Mouse (Mus musculus): ENCODE data around the gene Dnajc17. TPM values are rescaled to one million over a fixed set of nuclear protein-coding genes. Genes with fewer than 3 reads are reported as not detected.

The Dnajc17 gene
- total and polyA plus RNA-seq, 2 experiments from 2014 or later, result 7.1 to 20.3 TPM

GRCm38 (mm10) chr2:119156681-119157572 lies 51.7 kb downstream of the Dnajc17 start, which contains the start of gene Rmdn3:
Rmdn3 (minus strand) TSS chr2:119157034.
- H3K36me3 ChIP-seq (ENCODE audit: insufficient read depth, low read length), result peaks cover 15% of the 10 kb centered on the region
- WGBS, result under 1% methylated on average over 51 of the region's 57 CpGs
- peak; percentile 42 for TF ChIP-seq CTCF (IDR thresholded peaks at IDR 0.05; ENCODE audit: low read depth)

GRCm38 (mm10) chr2:119156081-119156680 lies 52.4 kb downstream of the Dnajc17 start:
- Histone ChIP-seq H3K4me3 (ENCODE audit: low read length) (peak overlapping the region; percentile 99), H3K9me3 (ENCODE audit: low read length) (no peaks in the 10 kb centered on the region), H3K27ac (peak overlapping the region; percentile 83), H3K27me3 (ENCODE audit: insufficient read depth, low read length) (no peaks in the 10 kb centered on the region), H3K4me2 (ENCODE audit: low read depth, low read length) (peak overlapping the region; percentile 96), H3K36me3 (ENCODE audit: insufficient read depth, low read length) (peaks cover 22% of the 10 kb centered on the region), H3K4me1 (ENCODE audit: insufficient read depth, low read length) (0 out of 2 replicates have a peak, but pooled peaks cover 5% of the 10 kb centered on the region), H3K9ac (replicated peaks; ENCODE audit: low read length) (peak overlapping the region; percentile 91)
- DNase-seq (ENCODE audit: low spot score) (peak; percentile 12), ATAC-seq (no peak; the same call in 1 of the 2 replicates)
- 7% methylated on average over 34 of the region's 34 CpGs for WGBS
- no peak for TF ChIP-seq CTCF (IDR thresholded peaks at IDR 0.05; ENCODE audit: low read depth)

More at GRCm38 (mm10) chr2:119156681-119157572, 51.7 kb downstream of the Dnajc17 start, which contains the start of gene Rmdn3:
- ATAC-seq, result peak; percentile 94
- H3K9ac ChIP-seq (replicated peaks; ENCODE audit: low read length), result peak within 1 kb of the TSS; percentile 91
- H3K27me3 ChIP-seq (ENCODE audit: insufficient read depth, low read length), result no peaks in the 10 kb centered on the region
- peak within 1 kb of the TSS; percentile 96 for H3K4me2 ChIP-seq (ENCODE audit: low read depth, low read length)
- 0 out of 2 replicates have a peak, but pooled peaks cover 5% of the 10 kb centered on the region for H3K4me1 ChIP-seq (ENCODE audit: insufficient read depth, low read length)
- peak within 1 kb of the TSS; percentile 83 for H3K27ac ChIP-seq
- H3K9me3 ChIP-seq (ENCODE audit: low read length), result no peaks in the 10 kb centered on the region
- peak; percentile 98 for DNase-seq (ENCODE audit: low spot score)
- H3K4me3 ChIP-seq (ENCODE audit: low read length), result peak within 1 kb of the TSS; percentile 99

GRCm38 (mm10) chr2:119155388-119155787 lies 53.2 kb downstream of the Dnajc17 start:
- no peak overlapping the region for H3K27ac ChIP-seq
- H3K36me3 ChIP-seq (ENCODE audit: insufficient read depth, low read length), result peaks cover 27% of the 10 kb centered on the region
- 87% methylated on average over 9 of the region's 9 CpGs for WGBS
- H3K27me3 ChIP-seq (ENCODE audit: insufficient read depth, low read length), result no peaks in the 10 kb centered on the region
- no peak for TF ChIP-seq CTCF (IDR thresholded peaks at IDR 0.05; ENCODE audit: low read depth)
- no peaks in the 10 kb centered on the region for H3K9me3 ChIP-seq (ENCODE audit: low read length)
- H3K4me1 ChIP-seq (ENCODE audit: insufficient read depth, low read length), result 0 out of 2 replicates have a peak, but pooled peaks cover 5% of the 10 kb centered on the region
- H3K4me3 ChIP-seq (ENCODE audit: low read length), result no peak overlapping the region; the same call in 1 of the 2 replicates
- H3K9ac ChIP-seq (replicated peaks; ENCODE audit: low read length), result no peak overlapping the region
- DNase-seq (ENCODE audit: low spot score), result no peak
- ATAC-seq, result no peak
- peak overlapping the region; percentile 96 for H3K4me2 ChIP-seq (ENCODE audit: low read depth, low read length)

- H3K36me3 ChIP-seq (ENCODE audit: insufficient read depth, low read length), result peaks cover 33% of the 10 kb centered on the region
- no peaks in the 10 kb centered on the region for H3K9me3 ChIP-seq (ENCODE audit: low read length)
- H3K9ac ChIP-seq (replicated peaks; ENCODE audit: low read length), result no peak overlapping the region
- no peak for TF ChIP-seq CTCF (IDR thresholded peaks at IDR 0.05; ENCODE audit: low read depth)
- no peak overlapping the region for H3K4me2 ChIP-seq (ENCODE audit: low read depth, low read length)
- DNase-seq (ENCODE audit: low spot score) (no peak), ATAC-seq (no peak)
- 0 out of 2 replicates have a peak, but pooled peaks cover 5% of the 10 kb centered on the region for H3K4me1 ChIP-seq (ENCODE audit: insufficient read depth, low read length)
- H3K4me3 ChIP-seq (ENCODE audit: low read length), result no peak overlapping the region
- 73% methylated on average over 2 of the region's 2 CpGs for WGBS
- H3K27ac ChIP-seq, result no peak overlapping the region
- no peaks in the 10 kb centered on the region for H3K27me3 ChIP-seq (ENCODE audit: insufficient read depth, low read length)
Observed at GRCm38 (mm10) chr2:119154683-119155082, 53.9 kb downstream of the Dnajc17 start.

GRCm38 (mm10) chr2:119152255-119152654 lies 56.3 kb downstream of the Dnajc17 start:
- Histone ChIP-seq H3K4me3 (ENCODE audit: low read length) (no peak overlapping the region), H3K4me1 (ENCODE audit: insufficient read depth, low read length) (0 out of 2 replicates have a peak, but pooled peaks cover 5% of the 10 kb centered on the region), H3K9ac (replicated peaks; ENCODE audit: low read length) (no peak overlapping the region), H3K36me3 (ENCODE audit: insufficient read depth, low read length) (peaks cover 50% of the 10 kb centered on the region), H3K9me3 (ENCODE audit: low read length) (no peaks in the 10 kb centered on the region), H3K4me2 (ENCODE audit: low read depth, low read length) (no peak overlapping the region), H3K27ac (no peak overlapping the region), H3K27me3 (ENCODE audit: insufficient read depth, low read length) (no peaks in the 10 kb centered on the region)
- ATAC-seq (no peak), DNase-seq (ENCODE audit: low spot score) (no peak)
- 91% methylated on average over 6 of the region's 6 CpGs for WGBS
- no peak for TF ChIP-seq CTCF (IDR thresholded peaks at IDR 0.05; ENCODE audit: low read depth)

- ATAC-seq (no peak), DNase-seq (ENCODE audit: low spot score) (no peak)
- no peak overlapping the region for H3K4me2 ChIP-seq (ENCODE audit: low read depth, low read length)
- H3K36me3 ChIP-seq (ENCODE audit: insufficient read depth, low read length), result peaks cover 78% of the 10 kb centered on the region
- no peak overlapping the region for H3K9ac ChIP-seq (replicated peaks; ENCODE audit: low read length)
- H3K4me3 ChIP-seq (ENCODE audit: low read length), result no peak overlapping the region
- H3K9me3 ChIP-seq (ENCODE audit: low read length), result no peaks in the 10 kb centered on the region
- H3K27me3 ChIP-seq (ENCODE audit: insufficient read depth, low read length), result no peaks in the 10 kb centered on the region
- no peak overlapping the region for H3K27ac ChIP-seq
- TF ChIP-seq CTCF (IDR thresholded peaks at IDR 0.05; ENCODE audit: low read depth), result no peak
- WGBS, result 92% methylated on average over 8 of the region's 8 CpGs
- no peaks in the 10 kb centered on the region for H3K4me1 ChIP-seq (ENCODE audit: insufficient read depth, low read length)
Observed at GRCm38 (mm10) chr2:119147775-119148174, 60.8 kb downstream of the Dnajc17 start.

All from hindbrain, postnatal 0 days (tissue).